Mouse (Mus musculus) liver, embryonic 16.5 days (tissue): ENCODE measurements around the gene Plcxd2. TPM values are rescaled to one million over a fixed set of nuclear protein-coding genes. Genes with fewer than 3 reads are reported as not detected.

Source experiments
- ATAC-seq: fragments of 200-750 bp; cut with Nextera tagmentation; 2 replicates; pipeline ENCODE4 v1.8.0; 2017; ENCODE audit warnings: low read depth, mild to moderate bottlenecking, moderate number of reproducible peaks, moderate library complexity
- H3K27ac ChIP-seq: fragments of 300-500 bp; sonication (generic); 2 replicates; pipeline ENCODE4 v1.5.1; 2014; ENCODE audit warnings: mild to moderate bottlenecking, low read length
- H3K27me3 ChIP-seq: fragments of 300-500 bp; sonication (generic); 2 replicates; pipeline ENCODE4 v1.6.1; 2014; ENCODE audit warnings: low read depth, low read length, mixed read lengths; ENCODE audit not compliant: control insufficient read depth, insufficient read depth
- H3K36me3 ChIP-seq: fragments of 300-500 bp; sonication (generic); 2 replicates; pipeline ENCODE4 v1.6.1; 2014; ENCODE audit warnings: mild to moderate bottlenecking; ENCODE audit not compliant: control insufficient read depth, insufficient read depth
- H3K4me1 ChIP-seq: fragments of 300-500 bp; sonication (generic); 2 replicates; pipeline ENCODE4 v1.6.1; 2014; ENCODE audit warnings: low read depth, low read length, mixed read lengths; ENCODE audit not compliant: control insufficient read depth
- H3K4me2 ChIP-seq: fragments of 300-500 bp; sonication (generic); 2 replicates; pipeline ENCODE4 v1.6.1; 2014; ENCODE audit warnings: low read depth, low read length, mixed read lengths
- H3K4me3 ChIP-seq: fragments of 300-500 bp; sonication (generic); 2 replicates; pipeline ENCODE4 v1.5.1; 2014; ENCODE audit warnings: low read depth, mild to moderate bottlenecking, low read length
- H3K9ac ChIP-seq: fragments of 300-500 bp; sonication (generic); 2 replicates; pipeline ENCODE4 v1.6.1; 2014; ENCODE audit warnings: low read depth, low read length
- H3K9me3 ChIP-seq: fragments of 300-500 bp; sonication (generic); replicated peaks from 2 replicates; pipeline ENCODE4 v1.6.1; 2016; ENCODE audit warnings: low read length; ENCODE audit not compliant: control insufficient read depth
- WGBS: fragments of 180-500 bp; shearing (Covaris S2); extraction: QIAGEN DNeasy Blood & Tissue Kit; methylation state at CpG from one replicate; pipeline ENCODE4 v1.1.7; 2014; ENCODE audit not compliant: insufficient replicate concordance; 5-methylcytosine and 5-hydroxymethylcytosine counted together
- polyA plus RNA-seq: library from polyadenylated mRNA; unstranded; fragments of >200 nt; fragmentation: Nextera tagmentation; extraction: Ambion mirVana; gene quantifications from 2 replicates; pipeline ENCODE4 v1.2.1, GENCODE M21; 2015

Plcxd2 gene
- polyA plus RNA-seq, 1 experiment from 2014 or later = 3.2 TPM

DNA sequence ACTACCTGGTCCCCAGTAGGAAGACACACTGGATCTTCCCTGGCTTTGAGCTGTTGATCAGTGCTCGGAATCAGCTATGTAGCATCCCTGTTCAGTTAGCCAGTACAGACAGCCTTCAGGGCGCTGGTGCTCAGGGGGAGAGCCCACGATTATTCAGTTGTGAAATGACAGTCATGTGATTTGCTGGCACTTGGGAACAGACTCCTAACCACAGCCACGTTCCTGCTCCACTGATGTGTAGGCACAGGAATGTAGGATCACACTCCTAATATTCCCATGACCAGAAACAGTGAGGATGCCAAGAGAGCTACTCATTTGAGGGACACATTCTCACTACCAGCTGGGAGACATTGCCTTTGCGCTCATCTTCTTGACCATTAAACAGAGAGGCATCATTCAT lies 41.3 kb downstream of the Plcxd2 start:
- no peaks in the 10 kb centered on the region for H3K36me3 ChIP-seq
- no peaks in the 10 kb centered on the region for H3K9me3 ChIP-seq
- no peaks in the 10 kb centered on the region for H3K27me3 ChIP-seq
- no peak overlapping the region for H3K27ac ChIP-seq
- no peak overlapping the region for H3K4me2 ChIP-seq
- ATAC-seq = no peak
- WGBS = 47% methylated on average over 5 of the region's 5 CpGs
- no peak overlapping the region for H3K9ac ChIP-seq
- H3K4me3 ChIP-seq = no peak overlapping the region
- H3K4me1 ChIP-seq = no peaks in the 10 kb centered on the region

DNA sequence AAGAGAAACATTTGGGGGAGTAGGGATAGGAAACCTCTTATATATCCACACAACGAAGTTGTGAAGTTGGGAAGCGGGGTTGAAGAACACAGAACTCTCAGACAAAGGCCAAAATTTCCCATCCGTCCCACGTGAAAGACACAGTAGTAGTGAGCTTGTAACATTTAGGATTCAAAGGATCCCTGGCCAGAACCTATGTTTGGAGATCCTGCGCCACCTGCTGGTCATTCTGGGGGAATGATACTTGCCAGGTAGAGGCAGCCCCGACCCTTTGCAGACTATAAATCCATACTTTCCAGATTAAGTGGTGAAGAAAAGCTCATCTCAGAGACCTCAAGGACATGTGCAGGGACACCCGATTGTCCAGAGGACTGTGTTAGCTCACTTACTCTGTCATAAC lies 42.5 kb downstream of the Plcxd2 start:
- Histone ChIP-seq H3K4me2 (no peak overlapping the region), H3K4me1 (no peaks in the 10 kb centered on the region), H3K27ac (peak overlapping the region; percentile 57; the same call in 1 of the 2 replicates), H3K9me3 (no peaks in the 10 kb centered on the region), H3K36me3 (no peaks in the 10 kb centered on the region), H3K9ac (no peak overlapping the region), H3K4me3 (no peak overlapping the region), H3K27me3 (no peaks in the 10 kb centered on the region)
- peak; percentile 59; the same call in 1 of the 2 replicates for ATAC-seq
- WGBS = 14% methylated on average over 7 of the region's 7 CpGs

DNA sequence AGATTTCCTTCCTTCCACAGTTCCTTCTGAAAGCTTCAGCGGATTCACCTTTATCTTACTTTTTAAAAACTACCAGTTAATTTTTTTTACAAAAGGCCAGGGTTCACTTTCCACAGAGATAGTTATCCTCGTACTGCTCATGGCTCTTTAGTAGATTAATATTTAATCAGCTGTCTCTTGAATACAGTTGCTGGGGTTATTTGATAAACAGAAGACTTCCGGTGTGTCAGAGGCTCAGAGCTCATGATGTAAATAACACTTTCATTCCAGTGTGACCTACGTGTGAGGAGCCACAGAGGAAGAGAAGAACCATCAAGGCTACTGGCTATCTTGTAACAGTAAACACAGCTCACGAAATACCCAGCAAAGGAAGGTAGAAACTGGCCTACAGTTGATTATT lies 43.4 kb downstream of the Plcxd2 start:
- no peaks in the 10 kb centered on the region for H3K4me1 ChIP-seq
- no peaks in the 10 kb centered on the region for H3K36me3 ChIP-seq
- no peaks in the 10 kb centered on the region for H3K9me3 ChIP-seq
- 30% methylated on average over 5 of the region's 5 CpGs for WGBS
- H3K4me2 ChIP-seq = no peak overlapping the region
- H3K9ac ChIP-seq = no peak overlapping the region
- H3K4me3 ChIP-seq = no peak overlapping the region
- peak overlapping the region; percentile 57 for H3K27ac ChIP-seq
- H3K27me3 ChIP-seq = no peaks in the 10 kb centered on the region
- peak; percentile 75 for ATAC-seq

DNA sequence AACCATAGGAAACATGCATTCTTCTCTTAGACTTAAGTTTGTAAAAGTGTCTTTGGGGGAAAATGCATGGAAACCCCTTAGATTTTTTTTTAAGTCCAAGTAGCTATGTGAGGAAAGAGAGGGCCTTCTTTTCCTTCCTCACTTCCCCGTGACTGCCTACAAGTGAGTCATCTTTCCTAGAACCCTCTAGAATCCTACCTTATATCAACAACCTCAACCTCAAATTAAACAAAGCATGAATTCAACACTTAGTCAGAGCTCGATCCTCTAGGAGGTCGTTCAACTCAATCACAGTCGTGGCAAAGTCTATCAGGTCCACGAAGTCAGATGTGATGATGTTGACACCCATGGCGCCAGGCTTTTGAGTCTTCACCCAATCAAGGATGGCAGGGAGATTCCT lies 45.2 kb downstream of the Plcxd2 start:
- no peaks in the 10 kb centered on the region for H3K4me1 ChIP-seq
- H3K9ac ChIP-seq = no peak overlapping the region
- no peak overlapping the region for H3K4me2 ChIP-seq
- H3K36me3 ChIP-seq = no peaks in the 10 kb centered on the region
- H3K27ac ChIP-seq = no peak overlapping the region
- ATAC-seq = no peak
- no peaks in the 10 kb centered on the region for H3K9me3 ChIP-seq
- H3K27me3 ChIP-seq = no peaks in the 10 kb centered on the region
- H3K4me3 ChIP-seq = no peak overlapping the region
- 59% methylated on average over 6 of the region's 6 CpGs for WGBS

DNA sequence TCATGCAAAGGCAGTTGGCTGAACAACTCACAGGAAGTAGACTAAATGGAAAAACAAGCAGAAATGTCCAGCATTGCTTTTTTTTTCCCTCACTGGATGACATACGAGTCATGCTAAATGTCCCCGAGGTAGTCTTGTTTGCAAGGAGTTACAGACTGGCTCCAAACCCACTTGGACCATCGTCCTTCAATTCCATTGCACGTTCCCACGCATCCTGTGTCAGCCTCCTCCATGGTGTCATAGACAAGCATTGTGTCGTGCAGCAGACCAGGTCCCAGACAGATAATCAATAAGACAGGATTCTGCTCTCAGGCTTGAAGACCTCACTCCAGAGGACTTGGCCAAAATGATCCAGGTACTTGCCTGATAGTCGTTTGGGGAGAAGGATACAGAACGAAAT lies 46.2 kb downstream of the Plcxd2 start:
- Histone ChIP-seq H3K36me3 (no peaks in the 10 kb centered on the region), H3K27me3 (no peaks in the 10 kb centered on the region), H3K4me3 (no peak overlapping the region), H3K4me1 (no peaks in the 10 kb centered on the region), H3K27ac (no peak overlapping the region), H3K9ac (no peak overlapping the region), H3K4me2 (no peak overlapping the region), H3K9me3 (no peaks in the 10 kb centered on the region)
- no peak for ATAC-seq
- 56% methylated on average over 8 of the region's 8 CpGs for WGBS

DNA sequence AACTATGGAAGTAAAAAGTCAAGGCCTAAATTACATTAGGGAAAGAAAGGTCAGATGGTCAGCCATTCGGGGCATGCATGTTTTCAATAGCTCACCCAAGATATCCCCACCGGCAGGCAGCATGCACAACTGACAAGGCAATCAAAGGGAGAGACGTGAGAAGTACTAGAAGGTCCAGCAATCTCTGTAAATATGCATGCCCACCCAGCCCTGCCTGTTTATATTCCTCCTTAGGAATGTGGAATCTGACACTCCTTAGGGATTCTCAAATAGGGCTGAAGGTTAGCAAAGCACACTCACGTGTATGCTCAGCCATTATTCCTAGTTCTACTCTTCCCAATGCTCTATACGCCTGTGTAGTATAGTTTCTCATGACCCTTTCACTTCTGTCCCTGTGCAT lies 46.9 kb downstream of the Plcxd2 start:
- ATAC-seq = no peak
- H3K27ac ChIP-seq = no peak overlapping the region
- H3K9me3 ChIP-seq = no peaks in the 10 kb centered on the region
- no peaks in the 10 kb centered on the region for H3K4me1 ChIP-seq
- 48% methylated on average over 5 of the region's 5 CpGs for whole genome bisulfite sequencing
- H3K9ac ChIP-seq = no peak overlapping the region
- no peak overlapping the region for H3K4me3 ChIP-seq
- H3K27me3 ChIP-seq = no peaks in the 10 kb centered on the region
- no peaks in the 10 kb centered on the region for H3K36me3 ChIP-seq
- H3K4me2 ChIP-seq = no peak overlapping the region

DNA sequence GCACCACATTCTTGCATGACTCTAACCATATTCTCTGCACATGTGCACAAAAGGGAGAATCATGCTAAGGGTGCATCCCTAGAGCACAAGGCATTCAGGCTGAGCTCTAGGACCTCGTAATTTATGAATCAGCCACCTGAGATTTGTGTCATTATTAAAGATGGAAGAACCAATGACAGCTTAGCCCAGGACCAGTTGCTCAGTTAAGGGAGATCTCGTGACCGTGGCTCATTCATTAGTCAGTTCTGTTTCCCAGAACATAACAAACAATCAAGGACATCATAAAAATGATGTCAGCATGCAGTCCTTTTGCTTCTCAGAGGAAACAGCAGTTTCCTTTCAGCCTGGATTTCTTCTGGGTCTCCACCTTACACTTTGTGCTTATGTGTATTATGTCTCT lies 49.0 kb downstream of the Plcxd2 start:
- Histone ChIP-seq H3K4me1 (no peaks in the 10 kb centered on the region), H3K4me3 (no peak overlapping the region), H3K9me3 (no peaks in the 10 kb centered on the region), H3K36me3 (no peaks in the 10 kb centered on the region), H3K27ac (no peak overlapping the region), H3K9ac (no peak overlapping the region), H3K4me2 (no peak overlapping the region), H3K27me3 (no peaks in the 10 kb centered on the region)
- no peak for ATAC-seq
- 56% methylated on average over 3 of the region's 3 CpGs for WGBS

DNA sequence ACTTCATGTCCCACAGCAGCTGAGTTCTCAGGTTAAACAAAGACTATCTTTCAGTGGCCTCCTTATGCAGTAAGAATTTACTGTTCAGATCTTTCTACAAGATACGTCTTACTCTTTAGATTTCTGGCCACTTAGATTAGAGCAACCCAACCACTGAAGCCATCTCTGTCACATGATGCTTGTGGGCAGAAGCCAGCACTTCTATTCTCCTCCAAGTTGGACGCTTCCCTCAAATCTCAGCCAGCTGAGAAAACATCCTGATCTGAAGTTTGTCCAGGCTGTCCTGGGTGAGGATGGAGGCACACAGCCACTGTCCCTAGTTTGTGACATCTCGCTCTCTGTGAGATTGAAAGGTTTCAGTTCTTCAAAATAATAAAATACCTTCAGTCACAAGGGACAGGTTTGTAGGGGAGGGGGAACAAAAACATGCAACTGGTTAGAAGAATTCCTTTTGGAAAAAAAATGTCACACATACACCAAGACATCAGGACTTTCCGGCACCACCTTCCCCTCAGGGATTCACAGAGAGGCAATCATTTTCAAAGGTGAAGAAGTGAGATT lies 53.5 kb downstream of the Plcxd2 start:
- H3K27ac ChIP-seq = no peak overlapping the region
- no peak overlapping the region for H3K9ac ChIP-seq
- no peak for ATAC-seq
- no peaks in the 10 kb centered on the region for H3K4me1 ChIP-seq
- no peak overlapping the region for H3K4me2 ChIP-seq
- 58% methylated on average over 4 of the region's 4 CpGs for WGBS
- H3K36me3 ChIP-seq = no peaks in the 10 kb centered on the region
- no peaks in the 10 kb centered on the region for H3K27me3 ChIP-seq
- H3K9me3 ChIP-seq = no peaks in the 10 kb centered on the region
- H3K4me3 ChIP-seq = no peak overlapping the region

DNA sequence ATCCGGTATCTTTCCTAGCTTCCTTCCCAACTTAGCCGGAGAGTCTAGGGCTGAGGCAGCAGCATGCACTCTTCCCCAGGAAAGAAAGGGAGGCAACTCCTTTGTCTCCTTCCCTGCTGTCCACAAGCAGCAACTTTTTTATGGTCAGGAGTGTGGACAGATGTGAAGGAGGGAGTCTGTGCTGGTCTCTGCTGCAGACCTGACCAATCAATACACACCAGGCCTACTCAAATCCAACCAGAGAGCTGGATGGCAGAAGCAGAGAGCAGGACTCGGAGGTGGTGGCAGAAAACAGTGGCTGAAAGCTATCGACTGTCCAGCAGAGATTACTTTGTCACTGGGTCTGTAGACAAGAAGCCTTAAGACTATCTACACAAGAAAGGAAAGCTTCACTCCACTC lies 56.6 kb downstream of the Plcxd2 start, which contains the start of gene Phldb2:
Phldb2 (minus strand) TSS at position 205 of the 400 bp plus-strand sequence.
- WGBS = 40% methylated on average over 4 of the region's 4 CpGs
- Histone ChIP-seq H3K9me3 (no peaks in the 10 kb centered on the region), H3K4me3 (peak within 1 kb of the TSS; percentile 37), H3K27ac (peak within 1 kb of the TSS; percentile 69), H3K4me1 (no peaks in the 10 kb centered on the region), H3K36me3 (no peaks in the 10 kb centered on the region), H3K9ac (no peak within 1 kb of the TSS), H3K4me2 (peak within 1 kb of the TSS; percentile 21; the same call in 1 of the 2 replicates), H3K27me3 (no peaks in the 10 kb centered on the region)
- peak; percentile 59; the same call in 1 of the 2 replicates for ATAC-seq
